Mouse (Mus musculus): ENCODE measurements around the gene Zfp92. TPM values are rescaled to one million over a fixed set of nuclear protein-coding genes. Genes with fewer than 3 reads are reported as not detected.
"Not testable (repeated sequence)": the region's sequence is repeated elsewhere in the genome, so short reads cannot be mapped to it uniquely, and the experiment has no call there.

Gene Zfp92
- polyA plus RNA-seq (2015; fragmentation: Nextera tagmentation; extraction: Ambion mirVana): 0.11 and 0.30 TPM in 2 replicates

DNA sequence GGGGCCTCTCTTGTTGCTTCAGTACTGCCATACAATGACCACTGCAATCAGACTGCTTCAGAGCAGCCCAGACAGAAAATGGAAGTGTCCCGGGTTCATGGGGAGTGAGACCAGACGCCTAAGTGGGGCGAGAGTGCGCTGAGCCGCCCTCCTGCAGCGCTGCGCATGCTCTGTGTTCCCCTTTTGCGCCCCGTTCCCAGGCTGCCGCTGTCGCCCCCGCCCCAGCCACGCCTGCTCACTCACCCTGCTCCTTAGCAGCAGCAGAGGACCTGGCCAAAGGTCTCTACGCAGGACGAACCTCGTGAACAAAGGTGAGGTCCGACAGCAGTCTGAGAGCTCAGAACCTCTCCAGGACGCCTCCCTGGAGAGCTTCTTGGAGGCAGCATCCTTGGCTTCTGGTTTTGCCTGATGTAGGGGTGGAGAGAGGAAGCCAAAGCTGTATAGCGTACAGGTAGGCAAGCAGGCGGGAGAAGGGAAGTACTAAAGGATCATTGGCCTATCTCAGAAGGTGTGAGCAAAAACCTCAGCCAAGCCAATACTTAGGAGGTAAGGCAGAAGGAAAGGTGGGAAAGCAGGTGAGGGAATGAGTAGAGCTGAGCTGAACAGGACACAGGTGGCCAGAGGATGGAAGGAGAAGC, at the start of gene Zfp92:
Zfp92 (plus strand) TSS at position 217 of the 638 bp plus-strand sequence.
- 13% methylated on average over 20 of the region's 20 CpGs for WGBS
- Histone ChIP-seq H3K27ac (ENCODE audit: low read length) (no peak within 1 kb of the TSS), H3K9me3 (replicated peaks; ENCODE audit: control insufficient read depth, low read length) (no peaks in the 10 kb centered on the region), H3K4me2 (ENCODE audit: low read depth, low read length) (peak within 1 kb of the TSS; percentile 51), H3K4me1 (ENCODE audit: control insufficient read depth, insufficient read depth, low read length) (no peaks in the 10 kb centered on the region; the same call in 1 of the 2 replicates), H3K4me3 (replicated peaks; ENCODE audit: low read length) (peak within 1 kb of the TSS; percentile 28), H3K36me3 (ENCODE audit: control insufficient read depth, insufficient read depth, low read length) (no peaks in the 10 kb centered on the region), H3K9ac (ENCODE audit: low read length) (no peak within 1 kb of the TSS), H3K27me3 (ENCODE audit: control insufficient read depth, insufficient read depth, low read length) (no peaks in the 10 kb centered on the region; the same call in 1 of the 2 replicates)
- peak; percentile 33; the same call in 1 of the 2 replicates for ATAC-seq (ENCODE audit: insufficient read depth, low FRiP score)

DNA sequence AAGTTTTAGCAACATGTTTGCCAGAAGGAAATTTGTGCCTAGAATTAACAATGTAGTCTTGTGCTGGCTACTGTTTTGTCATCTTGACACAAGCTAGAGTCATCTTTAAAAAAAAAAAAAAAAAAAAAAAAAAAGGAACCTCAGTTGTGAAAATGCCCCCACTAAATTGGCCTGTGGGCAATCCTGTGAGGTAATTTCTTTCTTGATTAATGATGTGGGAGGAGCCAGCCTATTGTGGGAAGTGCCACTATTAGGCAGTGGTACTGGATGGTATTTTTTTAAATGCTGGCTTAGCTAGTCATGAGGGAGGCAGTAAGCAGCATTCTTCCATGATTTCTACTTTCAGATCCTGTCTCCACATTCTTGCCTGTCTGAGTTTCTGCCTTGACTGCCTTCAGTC, 47.6 kb upstream of the Zfp92 start:
- H3K36me3 ChIP-seq (ENCODE audit: control insufficient read depth, insufficient read depth, low read length): no peaks in the 10 kb centered on the region
- H3K9ac ChIP-seq (ENCODE audit: low read length): no peak overlapping the region
- H3K27ac ChIP-seq (ENCODE audit: low read length): no peak overlapping the region
- no peaks in the 10 kb centered on the region for H3K9me3 ChIP-seq (replicated peaks; ENCODE audit: control insufficient read depth, low read length)
- no peak overlapping the region for H3K4me2 ChIP-seq (ENCODE audit: low read depth, low read length)
- H3K4me1 ChIP-seq (ENCODE audit: control insufficient read depth, insufficient read depth, low read length): no peaks in the 10 kb centered on the region
- H3K4me3 ChIP-seq (replicated peaks; ENCODE audit: low read length): no peak overlapping the region
- no peaks in the 10 kb centered on the region for H3K27me3 ChIP-seq (ENCODE audit: control insufficient read depth, insufficient read depth, low read length)
- ATAC-seq (ENCODE audit: insufficient read depth, low FRiP score): no peak

DNA sequence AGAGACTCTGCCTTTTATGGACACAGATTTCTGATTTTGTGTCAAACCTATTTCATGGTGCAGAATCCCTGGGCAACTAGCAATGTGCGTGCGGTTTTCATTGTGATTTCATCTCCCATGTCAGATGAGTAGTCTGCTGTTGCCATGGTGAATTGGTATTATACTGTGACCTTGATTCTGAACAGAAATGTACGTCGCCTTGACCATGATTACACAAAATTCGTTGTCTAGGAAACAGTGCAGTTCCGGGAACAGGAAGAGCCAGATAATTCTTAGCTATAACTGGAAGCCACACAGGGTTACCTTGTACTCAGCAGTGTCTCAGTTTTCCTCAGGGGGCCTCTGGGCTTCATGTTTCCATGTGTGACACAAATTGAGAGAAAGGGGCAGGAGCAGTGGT, 26.5 kb upstream of the Zfp92 start:
- 72% methylated on average over 6 of the region's 6 CpGs for WGBS
- ATAC-seq (ENCODE audit: insufficient read depth, low FRiP score): no peak
- no peaks in the 10 kb centered on the region for H3K36me3 ChIP-seq (ENCODE audit: control insufficient read depth, insufficient read depth, low read length)
- H3K27me3 ChIP-seq (ENCODE audit: control insufficient read depth, insufficient read depth, low read length): no peaks in the 10 kb centered on the region; the same call in 1 of the 2 replicates
- no peaks in the 10 kb centered on the region for H3K9me3 ChIP-seq (replicated peaks; ENCODE audit: control insufficient read depth, low read length)
- no peak overlapping the region for H3K4me3 ChIP-seq (replicated peaks; ENCODE audit: low read length)
- H3K27ac ChIP-seq (ENCODE audit: low read length): no peak overlapping the region
- no peaks in the 10 kb centered on the region for H3K4me1 ChIP-seq (ENCODE audit: control insufficient read depth, insufficient read depth, low read length)
- H3K4me2 ChIP-seq (ENCODE audit: low read depth, low read length): no peak overlapping the region
- no peak overlapping the region for H3K9ac ChIP-seq (ENCODE audit: low read length)

DNA sequence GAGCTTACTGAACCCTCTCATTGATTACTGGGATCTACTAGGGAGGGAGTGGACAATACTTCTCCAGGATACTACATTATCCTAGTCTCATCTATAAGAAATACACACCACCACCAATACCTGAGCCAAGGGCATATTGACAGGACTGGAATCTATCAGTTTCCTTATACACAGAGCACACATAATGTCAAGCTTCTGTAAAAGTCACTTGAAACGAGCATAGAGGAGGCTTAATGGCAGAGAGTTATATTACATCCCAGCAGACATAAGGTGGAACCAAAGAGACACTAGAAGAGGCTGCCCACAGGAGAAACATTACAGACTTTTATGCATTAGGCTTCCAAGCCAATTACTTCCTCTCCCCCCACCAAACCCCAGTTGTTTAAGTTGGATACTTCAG, 26.0 kb upstream of the Zfp92 start:
- no peak overlapping the region for H3K4me3 ChIP-seq (replicated peaks; ENCODE audit: low read length)
- H3K4me1 ChIP-seq (ENCODE audit: control insufficient read depth, insufficient read depth, low read length): no peaks in the 10 kb centered on the region
- no peaks in the 10 kb centered on the region for H3K36me3 ChIP-seq (ENCODE audit: control insufficient read depth, insufficient read depth, low read length)
- H3K9ac ChIP-seq (ENCODE audit: low read length): no peak overlapping the region
- no peak for ATAC-seq (ENCODE audit: insufficient read depth, low FRiP score)
- WGBS: 15% methylated on average over 1 of the region's 1 CpGs
- H3K27ac ChIP-seq (ENCODE audit: low read length): no peak overlapping the region
- H3K27me3 ChIP-seq (ENCODE audit: control insufficient read depth, insufficient read depth, low read length): no peaks in the 10 kb centered on the region
- H3K9me3 ChIP-seq (replicated peaks; ENCODE audit: control insufficient read depth, low read length): no peaks in the 10 kb centered on the region
- H3K4me2 ChIP-seq (ENCODE audit: low read depth, low read length): no peak overlapping the region

DNA sequence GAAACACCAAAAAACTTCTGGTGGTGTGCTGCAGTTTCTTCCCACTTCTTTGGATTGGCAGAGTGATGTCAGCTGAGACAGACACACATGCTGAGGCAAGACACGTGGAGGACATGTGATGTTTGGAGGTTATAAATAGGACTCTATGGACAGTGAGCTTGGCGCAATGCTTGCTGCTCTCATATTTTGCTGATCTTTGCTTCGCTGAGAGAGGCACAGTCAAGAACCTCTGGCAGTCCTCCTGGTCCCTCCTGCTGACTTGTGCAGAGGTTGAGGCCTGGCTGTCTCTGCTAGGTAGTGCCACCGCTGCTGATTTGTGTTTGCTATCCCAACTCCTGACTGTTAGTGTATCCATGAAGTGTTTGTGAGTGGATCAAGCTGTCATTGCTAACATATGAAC, 19.4 kb upstream of the Zfp92 start:
- no peak overlapping the region for H3K4me2 ChIP-seq (ENCODE audit: low read depth, low read length)
- 75% methylated on average over 4 of the region's 4 CpGs for WGBS
- no peak for ATAC-seq (ENCODE audit: insufficient read depth, low FRiP score)
- H3K27me3 ChIP-seq (ENCODE audit: control insufficient read depth, insufficient read depth, low read length): no peaks in the 10 kb centered on the region; the same call in 1 of the 2 replicates
- no peak overlapping the region for H3K4me3 ChIP-seq (replicated peaks; ENCODE audit: low read length)
- no peak overlapping the region for H3K27ac ChIP-seq (ENCODE audit: low read length)
- H3K4me1 ChIP-seq (ENCODE audit: control insufficient read depth, insufficient read depth, low read length): no peaks in the 10 kb centered on the region
- no peaks in the 10 kb centered on the region for H3K9me3 ChIP-seq (replicated peaks; ENCODE audit: control insufficient read depth, low read length)
- H3K9ac ChIP-seq (ENCODE audit: low read length): no peak overlapping the region
- H3K36me3 ChIP-seq (ENCODE audit: control insufficient read depth, insufficient read depth, low read length): no peaks in the 10 kb centered on the region

DNA sequence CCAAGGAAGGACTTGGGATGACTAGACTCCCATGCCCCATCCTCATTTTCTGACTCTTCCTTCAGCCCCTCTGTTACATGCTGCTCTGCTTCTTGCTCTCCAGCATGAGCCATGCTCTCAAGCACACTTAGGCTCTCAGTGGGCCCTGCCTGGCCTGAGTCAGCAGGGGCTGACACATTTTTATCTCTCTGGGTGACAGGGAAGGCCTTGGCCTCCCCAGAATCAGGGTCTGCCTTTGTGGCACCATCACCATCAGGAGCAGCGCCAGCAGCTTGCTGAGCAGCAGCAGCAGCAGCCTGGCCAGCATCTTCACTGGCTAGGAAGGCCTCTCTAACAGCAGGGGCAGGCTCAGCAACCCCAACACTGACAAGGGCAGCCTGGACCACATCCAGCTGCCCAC, 14.4 kb upstream of the Zfp92 start:
- Histone ChIP-seq H3K27ac (ENCODE audit: low read length) (no peak overlapping the region), H3K9ac (ENCODE audit: low read length) (no peak overlapping the region), H3K4me3 (replicated peaks; ENCODE audit: low read length) (no peak overlapping the region), H3K36me3 (ENCODE audit: control insufficient read depth, insufficient read depth, low read length) (no peaks in the 10 kb centered on the region), H3K9me3 (replicated peaks; ENCODE audit: control insufficient read depth, low read length) (no peaks in the 10 kb centered on the region), H3K4me2 (ENCODE audit: low read depth, low read length) (no peak overlapping the region), H3K27me3 (ENCODE audit: control insufficient read depth, insufficient read depth, low read length) (no peaks in the 10 kb centered on the region; the same call in 1 of the 2 replicates), H3K4me1 (ENCODE audit: control insufficient read depth, insufficient read depth, low read length) (no peaks in the 10 kb centered on the region)
- WGBS: 69% methylated on average over 1 of the region's 1 CpGs
- ATAC-seq (ENCODE audit: insufficient read depth, low FRiP score): no peak

DNA sequence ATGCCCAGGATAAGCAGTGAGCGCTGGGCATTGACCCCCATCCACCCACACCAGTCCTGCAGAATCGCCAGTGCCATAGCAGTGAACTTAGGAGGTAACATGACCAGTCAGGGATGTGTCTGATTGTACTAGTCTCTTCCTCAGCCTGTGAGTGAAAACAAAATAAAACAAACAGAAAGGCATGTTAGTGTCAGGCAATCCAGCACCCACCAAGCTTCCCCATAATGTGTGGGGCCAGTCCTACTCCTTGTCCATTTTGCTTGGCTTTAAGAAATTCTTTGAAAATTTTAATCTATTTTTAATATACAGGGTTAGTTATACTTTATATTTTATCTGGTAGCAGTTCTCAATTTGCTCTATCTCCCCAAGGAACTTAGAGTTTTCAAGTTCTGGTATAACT, 12.3 kb upstream of the Zfp92 start, which contains the start of gene Gm18336:
Gm18336 (minus strand) TSS at position 101 of the 400 bp plus-strand sequence.
- H3K4me3 ChIP-seq (replicated peaks; ENCODE audit: low read length); H3K9ac ChIP-seq (ENCODE audit: low read length); H3K27ac ChIP-seq (ENCODE audit: low read length); H3K9me3 ChIP-seq (replicated peaks; ENCODE audit: control insufficient read depth, low read length); H3K27me3 ChIP-seq (ENCODE audit: control insufficient read depth, insufficient read depth, low read length); H3K36me3 ChIP-seq (ENCODE audit: control insufficient read depth, insufficient read depth, low read length); H3K4me1 ChIP-seq (ENCODE audit: control insufficient read depth, insufficient read depth, low read length); H3K4me2 ChIP-seq (ENCODE audit: low read depth, low read length); ATAC-seq (ENCODE audit: insufficient read depth, low FRiP score): not testable (repeated sequence)
- 58% methylated on average over 1 of the region's 2 CpGs for WGBS

DNA sequence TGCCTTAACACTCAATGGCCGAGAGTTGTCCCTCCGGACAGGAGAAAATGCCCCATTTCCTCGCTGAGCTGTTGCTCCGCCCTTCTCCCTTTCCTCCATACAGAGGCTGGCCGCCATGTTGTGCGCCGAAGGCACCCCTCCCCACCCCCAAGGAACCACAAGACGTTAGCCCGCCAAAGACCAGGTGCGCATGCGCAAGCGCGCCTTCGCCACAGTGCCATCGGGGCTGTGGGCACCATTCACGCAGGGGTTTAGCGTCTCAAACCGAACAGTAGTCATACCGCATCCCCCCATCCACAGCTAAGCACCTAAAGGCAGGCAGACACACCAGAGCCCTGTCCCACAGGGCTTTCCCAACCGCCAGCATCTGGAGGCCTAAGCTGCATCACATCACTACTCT, 9.9 kb upstream of the Zfp92 start:
- no peaks in the 10 kb centered on the region for H3K36me3 ChIP-seq (ENCODE audit: control insufficient read depth, insufficient read depth, low read length)

DNA sequence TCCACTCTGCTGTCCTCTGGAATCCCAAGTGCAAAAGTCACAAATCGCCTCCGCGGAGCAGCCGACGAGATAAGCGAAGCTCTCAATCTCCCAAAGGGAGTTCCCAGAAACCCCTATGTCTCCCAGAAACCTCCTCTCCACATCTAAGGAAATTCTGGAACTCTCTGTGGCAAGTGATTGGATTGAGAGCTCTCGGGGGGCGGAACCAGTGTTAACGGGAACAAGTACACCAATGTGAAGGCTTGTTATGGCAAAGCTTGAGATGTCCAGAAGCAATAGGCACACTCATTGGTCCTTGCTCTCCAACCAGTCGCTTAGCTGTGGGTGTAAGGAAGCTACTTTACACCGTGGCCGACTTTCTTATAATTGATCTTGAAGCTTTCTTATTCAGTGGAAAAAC, 9.3 kb upstream of the Zfp92 start:
- ATAC-seq (ENCODE audit: insufficient read depth, low FRiP score): no peak
- Histone ChIP-seq H3K4me1 (ENCODE audit: control insufficient read depth, insufficient read depth, low read length) (no peaks in the 10 kb centered on the region), H3K9ac (ENCODE audit: low read length) (no peak overlapping the region), H3K4me2 (ENCODE audit: low read depth, low read length) (no peak overlapping the region), H3K36me3 (ENCODE audit: control insufficient read depth, insufficient read depth, low read length) (no peaks in the 10 kb centered on the region), H3K4me3 (replicated peaks; ENCODE audit: low read length) (no peak overlapping the region), H3K27me3 (ENCODE audit: control insufficient read depth, insufficient read depth, low read length) (no peaks in the 10 kb centered on the region), H3K9me3 (replicated peaks; ENCODE audit: control insufficient read depth, low read length) (no peaks in the 10 kb centered on the region), H3K27ac (ENCODE audit: low read length) (no peak overlapping the region)
- 94% methylated on average over 12 of the region's 12 CpGs for WGBS

More for the DNA sequence above, 9.9 kb upstream of the Zfp92 start:
- no peak overlapping the region for H3K9ac ChIP-seq (ENCODE audit: low read length)
- no peaks in the 10 kb centered on the region for H3K27me3 ChIP-seq (ENCODE audit: control insufficient read depth, insufficient read depth, low read length)
- no peak overlapping the region for H3K4me2 ChIP-seq (ENCODE audit: low read depth, low read length)
- no peaks in the 10 kb centered on the region for H3K4me1 ChIP-seq (ENCODE audit: control insufficient read depth, insufficient read depth, low read length)
- ATAC-seq (ENCODE audit: insufficient read depth, low FRiP score): no peak
- whole genome bisulfite sequencing: 93% methylated on average over 20 of the region's 20 CpGs
- no peak overlapping the region for H3K4me3 ChIP-seq (replicated peaks; ENCODE audit: low read length)
- no peak overlapping the region for H3K27ac ChIP-seq (ENCODE audit: low read length)
- no peaks in the 10 kb centered on the region for H3K9me3 ChIP-seq (replicated peaks; ENCODE audit: control insufficient read depth, low read length)
